Mouse (Mus musculus) Muller cell, postnatal 12 days (primary cell): ENCODE measurements around the gene Tefm.
A peak's percentile ranks its signal among the peaks of the same experiment; 100 is the strongest.
"Not testable (repeated sequence)": the region's sequence is repeated elsewhere in the genome, so short reads cannot be mapped to it uniquely, and the experiment has no call there.

Experiments
- DNase-seq: peaks from one replicate; pipeline ENCODE4 v3.0.0-alpha.2; 2015; ENCODE audit errors: inconsistent ontology term

Tefm gene

DNA sequence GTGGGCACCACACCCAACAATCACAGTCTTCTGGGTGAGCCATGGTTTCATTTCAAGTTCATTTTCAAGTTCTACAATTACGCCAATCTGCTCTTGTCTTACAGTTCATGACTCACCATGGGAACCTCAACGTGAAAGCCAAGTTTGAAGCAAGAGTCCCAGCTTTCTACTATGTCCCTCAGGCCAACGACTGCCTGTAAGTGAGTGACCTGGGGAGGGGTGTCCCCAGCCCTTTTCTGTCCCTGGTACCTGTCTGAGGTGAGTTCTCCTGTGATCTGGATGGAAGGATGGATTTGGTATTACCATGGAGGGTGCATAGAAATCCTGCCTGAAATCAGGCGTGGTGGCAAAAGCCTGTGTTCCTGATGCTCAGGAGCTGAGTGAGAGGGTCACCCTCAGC lies 14.9 kb upstream of the Tefm start:
- no peak for DNase-seq

- DNase-seq, result no peak
Observed at GRCm38 (mm10) chr11:80155961-80156360, 14.0 kb upstream of the Tefm start.

- DNase-seq, result no peak
Observed at GRCm38 (mm10) chr11:80155541-80155940, 13.6 kb upstream of the Tefm start.

GRCm38 (mm10) chr11:80154501-80154900 lies 12.5 kb upstream of the Tefm start:
- no peak for DNase-seq

DNA sequence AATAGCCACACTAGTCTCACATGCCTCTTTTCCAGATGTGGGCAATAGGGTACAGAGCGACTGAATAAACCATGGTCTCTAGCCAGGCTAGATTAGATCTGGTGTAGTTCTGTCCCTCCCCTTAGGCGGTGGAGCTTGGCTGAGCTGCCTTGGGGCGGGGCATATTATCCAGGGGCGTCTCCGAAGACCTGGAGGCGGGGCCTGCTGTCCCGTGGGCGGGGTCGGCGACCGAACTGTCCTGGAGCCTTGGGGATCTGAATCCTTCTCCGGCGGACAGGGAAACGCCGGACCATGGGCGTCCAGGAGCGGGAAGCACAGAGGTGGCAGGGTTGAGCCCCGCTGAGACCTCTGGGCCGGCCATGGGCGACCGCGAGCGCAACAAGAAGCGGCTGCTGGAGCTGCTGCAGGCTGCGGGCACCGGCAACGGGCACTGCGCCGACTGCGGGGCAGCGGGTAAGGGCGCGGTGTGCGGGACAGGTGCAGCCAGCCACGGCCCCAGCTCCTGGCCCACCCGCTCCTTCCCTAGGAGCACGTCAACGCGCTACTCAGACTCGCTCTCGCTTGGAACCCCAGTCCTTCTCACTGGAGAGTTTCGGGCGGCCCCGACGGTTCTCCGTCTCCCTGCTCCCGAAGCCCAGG lies 12.0 kb upstream of the Tefm start, which contains the start of gene Adap2:
TSS of gene Adap2 (plus strand) at position 249 of the 639 bp plus-strand sequence.
- peak; percentile 86 for DNase-seq

- peak; percentile 54 for DNase-seq
Observed at GRCm38 (mm10) chr11:80152376-80152775, 10.4 kb upstream of the Tefm start.

DNA sequence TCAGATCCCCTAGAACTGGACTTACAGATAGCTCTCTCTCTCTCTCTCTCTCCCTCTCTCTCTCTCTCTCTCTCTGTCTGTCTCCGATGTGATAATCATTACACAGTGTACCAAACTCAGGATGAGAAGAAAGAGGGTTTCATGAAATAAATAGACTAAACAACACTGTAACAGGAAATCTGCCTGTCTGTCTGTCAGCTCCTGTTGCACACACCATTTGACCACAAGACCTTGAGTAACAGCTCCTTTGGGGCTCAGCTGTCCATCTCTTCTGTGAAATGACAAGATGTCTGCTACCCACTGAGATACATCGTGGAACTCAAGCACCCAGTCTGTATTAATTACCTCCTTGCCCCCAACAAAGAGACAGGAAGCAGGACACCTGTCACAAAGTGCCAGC lies 9.6 kb upstream of the Tefm start:
- DNase-seq, result no peak

GRCm38 (mm10) chr11:80150566-80150965 lies 8.6 kb upstream of the Tefm start:
- DNase-seq, result no peak

DNA sequence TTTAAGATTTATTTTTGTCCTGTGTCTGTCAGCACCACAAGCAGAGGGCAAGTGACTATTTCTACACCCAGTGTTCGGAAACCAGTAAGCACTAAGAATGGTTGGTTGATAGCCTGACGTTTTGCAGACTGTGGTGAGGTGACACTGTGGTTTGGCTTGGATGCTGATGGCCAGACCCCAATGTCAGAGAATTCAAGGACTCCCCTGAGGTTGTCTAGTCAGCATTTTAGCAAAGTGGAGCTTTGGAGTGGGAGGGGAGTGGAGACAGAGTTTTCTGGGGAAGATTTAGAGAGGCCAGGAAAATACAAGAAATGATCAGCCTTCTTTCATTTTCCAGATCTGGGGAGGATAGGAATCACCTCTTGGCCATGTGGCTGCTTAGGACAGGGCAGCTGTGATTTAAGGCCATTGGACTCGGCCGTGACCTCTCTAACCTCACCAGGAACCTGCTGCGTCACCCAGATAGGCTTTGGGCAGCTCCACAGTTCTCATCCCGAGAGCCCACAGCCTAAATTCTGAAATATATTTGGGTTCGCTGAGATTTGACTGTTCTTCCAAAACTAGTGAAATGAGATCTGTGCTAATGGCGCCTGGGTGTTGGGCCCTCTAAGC lies 7.5 kb upstream of the Tefm start:
- no peak for DNase-seq

DNA sequence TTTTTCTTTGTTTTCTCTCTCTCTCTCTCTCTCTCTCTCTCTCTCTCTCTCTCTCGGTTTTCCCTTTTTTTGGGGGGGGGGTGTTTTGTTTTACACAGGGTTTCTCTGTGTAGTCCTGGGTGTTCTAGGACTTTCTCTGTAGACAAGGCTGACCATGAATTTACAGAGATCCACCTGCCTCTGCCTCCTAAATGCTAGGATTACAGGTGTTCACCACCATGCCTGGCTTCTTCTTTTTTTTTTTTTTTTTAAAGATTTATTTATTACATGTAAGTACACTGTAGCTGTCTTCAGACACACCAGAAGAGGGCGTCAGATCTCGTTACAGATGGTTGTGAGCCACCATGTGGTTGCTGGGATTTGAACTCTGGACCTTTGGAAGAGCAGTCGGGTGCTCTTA lies 7.0 kb upstream of the Tefm start:
- DNase-seq, result not testable (repeated sequence)

GRCm38 (mm10) chr11:80148313-80148712 lies 6.3 kb upstream of the Tefm start:
- no peak for DNase-seq

GRCm38 (mm10) chr11:80147748-80148147 lies 5.8 kb upstream of the Tefm start:
- no peak for DNase-seq

DNA sequence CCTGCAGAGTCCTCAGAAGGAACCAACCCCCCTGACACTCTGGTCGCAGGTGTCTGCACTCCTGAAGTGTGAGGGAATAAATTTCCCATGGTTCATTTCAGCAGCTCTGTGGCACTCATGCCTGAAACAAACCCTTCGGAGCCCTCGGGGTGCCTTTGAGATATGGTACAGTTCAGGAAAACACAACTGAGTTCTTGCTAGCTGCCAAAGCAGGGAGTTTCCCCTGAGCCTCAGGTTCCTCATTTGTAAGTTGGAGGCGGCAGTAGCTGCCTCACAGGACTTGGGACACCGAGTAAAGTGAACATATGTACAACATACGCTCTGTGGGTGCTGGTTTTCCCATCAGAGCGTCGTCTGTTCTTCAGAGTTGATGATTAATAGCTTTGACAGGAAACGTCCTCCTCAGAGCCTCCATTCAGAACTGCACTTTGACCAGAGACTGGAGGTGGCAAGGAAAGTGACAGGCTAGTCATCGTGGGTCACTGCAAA lies 3.9 kb upstream of the Tefm start:
- no peak for DNase-seq

DNA sequence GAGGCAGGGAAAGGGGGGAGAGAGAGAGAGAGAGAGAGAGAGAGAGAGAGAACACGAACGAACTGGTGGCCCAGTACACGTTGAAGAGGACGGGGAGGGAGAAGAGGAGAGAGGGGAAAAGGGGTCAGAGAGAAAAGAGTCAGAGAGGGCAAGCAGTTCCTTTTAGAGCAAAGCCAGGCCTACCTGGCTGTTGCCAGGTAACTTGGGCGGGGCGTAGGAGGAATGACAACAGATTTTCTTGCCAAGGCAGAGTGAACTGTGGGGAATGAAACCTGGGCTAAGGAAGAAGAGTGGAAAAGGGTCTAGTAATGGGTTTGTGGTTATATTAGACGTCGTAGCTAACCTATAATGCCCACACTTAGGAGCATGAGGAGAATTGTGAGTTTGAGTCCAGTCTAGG lies 897 bp upstream of the Tefm start:
- DNase-seq, result no peak

GRCm38 (mm10) chr11:80137773-80138172 lies 4.2 kb downstream of the Tefm start:
- no peak for DNase-seq

GRCm38 (mm10) chr11:80136786-80137185 lies 5.2 kb downstream of the Tefm start:
- no peak for DNase-seq

- no peak for DNase-seq
Observed at GRCm38 (mm10) chr11:80135954-80136683, 5.9 kb downstream of the Tefm start.

- DNase-seq, result no peak
Observed at GRCm38 (mm10) chr11:80134744-80135143, 7.2 kb downstream of the Tefm start.

DNA sequence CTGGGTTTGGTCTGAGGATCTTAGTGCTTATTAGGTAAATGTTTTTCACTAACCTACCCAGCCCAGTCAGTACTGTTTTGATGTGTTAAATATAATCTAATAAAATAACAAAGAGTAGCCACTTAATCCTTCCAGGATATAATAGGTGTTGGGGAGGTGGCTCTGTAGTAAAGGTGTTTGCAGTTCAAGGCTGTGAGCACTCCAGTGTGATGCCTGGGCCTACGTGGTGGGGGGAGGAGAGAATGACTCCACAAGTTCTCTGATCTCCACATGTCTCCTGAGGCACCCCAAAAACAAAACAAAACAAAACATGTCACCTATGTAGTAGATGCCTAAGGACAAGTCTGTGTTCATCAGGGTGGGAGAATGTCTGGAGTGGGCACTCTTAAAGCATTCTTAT lies 9.9 kb downstream of the Tefm start:
- DNase-seq, result no peak

GRCm38 (mm10) chr11:80116411-80116810 lies 25.6 kb downstream of the Tefm start:
- DNase-seq, result no peak

- no peak for DNase-seq
Observed at GRCm38 (mm10) chr11:80104407-80104806, 37.6 kb downstream of the Tefm start.

DNA sequence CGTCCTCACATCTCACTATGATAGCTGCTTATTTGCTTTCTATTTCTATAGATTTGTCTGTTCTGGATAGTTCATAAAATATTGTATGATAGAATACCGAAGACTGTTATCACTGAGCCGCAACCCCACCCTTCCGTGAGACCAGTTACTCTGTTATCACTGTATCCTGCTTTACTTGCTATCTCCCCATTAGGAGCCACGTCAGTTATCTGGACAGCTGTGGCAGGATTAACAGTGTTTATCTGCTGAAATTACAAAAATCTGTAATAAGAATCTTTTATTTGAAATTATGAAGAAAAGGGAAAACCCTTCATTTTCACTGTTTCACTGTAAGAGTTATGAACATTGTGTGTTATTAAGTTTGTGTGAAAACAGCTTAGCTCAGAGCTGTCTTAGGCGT lies 40.7 kb downstream of the Tefm start:
- no peak for DNase-seq
